Mouse (Mus musculus) liver, postnatal 0 days (tissue): ENCODE data around the gene Actr1b.

Experiments used
- CTCF ChIP-seq: sonication (generic); IDR thresholded peaks from 2 replicates; pipeline ENCODE4 v1.5.1; 2016; ENCODE audit warnings: antibody characterized with exemption, low read depth
- EP300 ChIP-seq: IDR thresholded peaks from 2 replicates; pipeline ENCODE4 v1.6.1; 2016; ENCODE audit warnings: antibody characterized with exemption, low read depth, mild to moderate bottlenecking

- TF ChIP-seq CTCF (no peak), EP300 (no peak)
These were observed 39.9 kb upstream of the Actr1b start for GRCm38 (mm10) chr1:36753932-36754675.
